In the genomic region with DNA sequence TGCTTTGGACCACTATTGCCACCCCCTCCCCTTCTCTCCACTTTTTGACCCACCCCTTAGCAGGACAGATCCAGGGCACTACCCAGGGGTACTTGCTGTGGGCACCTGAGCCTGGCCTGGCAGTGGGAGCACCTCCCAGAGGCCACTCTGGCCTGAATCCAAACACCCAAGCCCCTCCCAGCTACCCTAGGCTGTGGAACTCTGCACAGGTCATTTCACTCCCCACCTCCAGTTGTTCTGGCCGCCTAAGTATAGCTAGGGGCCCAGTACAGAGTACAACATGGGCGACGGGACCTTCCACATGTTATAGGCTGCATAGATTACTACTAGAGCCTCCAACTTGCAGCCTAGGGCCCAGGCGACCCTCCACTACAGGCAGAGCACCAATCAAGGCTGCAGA, we compare ENCODE assay signal across 9 mouse cellular contexts. TPM values are rescaled to one million over a fixed set of nuclear protein-coding genes. Genes with fewer than 3 reads are reported as not detected.
DNase-seq lines count a peak whose midpoint lies in the region; ATAC-seq and TF ChIP-seq lines count a peak whose summit lies in the region.
"Had no signal": no experiment of that assay in that cellular context is flagged by ENCODE, and none has a peak within 500 bp of the region (broad histone marks: within the 10 kb centered on the region; RNA-seq: fewer than 3 reads in every experiment).

No protein-coding gene starts in this region.

- WGBS in heart, embryonic 10.5 days = 70% methylated on average over 4 of the region's 4 CpGs
- 70% methylated on average over 4 of the region's 4 CpGs for WGBS in limb, embryonic 10.5 days
- WGBS in stomach, postnatal 0 days = 78% methylated on average over 4 of the region's 4 CpGs

- H3K4me3 ChIP-seq in heart, embryonic 10.5 days = no peak overlapping the region
- H3K4me3 ChIP-seq in limb, embryonic 10.5 days = no peak overlapping the region
- H3K4me3 ChIP-seq in stomach, postnatal 0 days (ENCODE audit: low read depth, low read length) = no peak overlapping the region

- peak; percentile 68 for DNase-seq in heart, embryonic 10.5 days (ENCODE audit: low spot score)
- no peak for DNase-seq in heart, adult 9 months (ENCODE audit: low spot score in 2 of 2)
- peak; percentile 2 to 3 for DNase-seq in spleen, adult 18-20 months
- DNase-seq in spleen, adult 12 weeks (ENCODE audit: low spot score) = no peak
- peak; percentile 28 for DNase-seq in limb, embryonic 10.5 days (ENCODE audit: low spot score)
- DNase-seq in stomach, postnatal 0 days (ENCODE audit: low spot score) = peak; percentile 14
- DNase-seq in ovary, postnatal 14 days (ENCODE audit: low spot score) = no peak
- DNase-seq: right cerebral cortex, postnatal 25 days had no signal

- no peaks in the 10 kb centered on the region for H3K9me3 ChIP-seq in heart, embryonic 10.5 days
- H3K9me3 ChIP-seq in limb, embryonic 10.5 days (replicated peaks) = no peaks in the 10 kb centered on the region
- H3K9me3 ChIP-seq in stomach, postnatal 0 days (ENCODE audit: control insufficient read depth, low read length) = no peaks in the 10 kb centered on the region
- H3K9me3 ChIP-seq: forebrain, embryonic 15.5 days had no signal

- no peak for TF ChIP-seq CTCF in stomach, postnatal 0 days (IDR thresholded peaks at IDR 0.05; ENCODE audit: low read depth)

- TF ChIP-seq EP300 in stomach, postnatal 0 days (optimal IDR thresholded peaks at IDR 0.05) = no peak

- no peak overlapping the region; the same call in 1 of the 2 replicates for H3K27ac ChIP-seq in heart, embryonic 10.5 days
- no peak overlapping the region for H3K27ac ChIP-seq in limb, embryonic 10.5 days
- H3K27ac ChIP-seq in stomach, postnatal 0 days (replicated peaks) = no peak overlapping the region

- H3K4me1 ChIP-seq in heart, embryonic 10.5 days = peaks cover 75% of the 10 kb centered on the region
- peaks cover 59% of the 10 kb centered on the region for H3K4me1 ChIP-seq in limb, embryonic 10.5 days
- H3K4me1 ChIP-seq in stomach, postnatal 0 days (replicated peaks; ENCODE audit: control insufficient read depth, insufficient read depth) = peaks cover 20% of the 10 kb centered on the region

- H3K4me2 ChIP-seq in stomach, postnatal 0 days (replicated peaks; ENCODE audit: low read depth) = no peak overlapping the region

- no peak for ATAC-seq in stomach, postnatal 0 days (ENCODE audit: low FRiP score, low TSS enrichment)

- H3K27me3 ChIP-seq in heart, embryonic 10.5 days (ENCODE audit: insufficient read depth, poor library complexity, severe bottlenecking) = peaks cover 8% of the 10 kb centered on the region; the same call in 1 of the 2 replicates
- H3K27me3 ChIP-seq in limb, embryonic 10.5 days (ENCODE audit: low read depth, poor library complexity, severe bottlenecking) = peaks cover 33% of the 10 kb centered on the region
- no peaks in the 10 kb centered on the region for H3K27me3 ChIP-seq in stomach, postnatal 0 days (ENCODE audit: control insufficient read depth, insufficient read depth, low read length)
- H3K27me3 ChIP-seq: forebrain, embryonic 15.5 days had no signal

- no peak overlapping the region for H3K9ac ChIP-seq in stomach, postnatal 0 days (ENCODE audit: low read length)

- H3K36me3 ChIP-seq in heart, embryonic 10.5 days = peaks cover 13% of the 10 kb centered on the region
- H3K36me3 ChIP-seq in limb, embryonic 10.5 days = 0 out of 2 replicates have a peak, but pooled peaks cover 4% of the 10 kb centered on the region
- H3K36me3 ChIP-seq in stomach, postnatal 0 days (ENCODE audit: control insufficient read depth, insufficient read depth, low read length) = no peaks in the 10 kb centered on the region
- H3K36me3 ChIP-seq: forebrain, embryonic 15.5 days had no signal

RNA-seq across cellular contexts. Expression of a gene that starts 1.0 kb away (rescaled TPM):
- 3.5 and 5.7 TPM in 2 replicates for polyA plus RNA-seq in heart, embryonic 10.5 days (2016; fragmentation: Nextera tagmentation; extraction: Ambion mirVana)
- polyA plus RNA-seq in limb, embryonic 10.5 days (2016; fragmentation: Nextera tagmentation; extraction: Ambion mirVana) = 3.0 and 3.6 TPM in 2 replicates
- 5.7 and 6.8 TPM in 2 replicates for polyA plus RNA-seq in stomach, postnatal 0 days (2015; fragmentation: Nextera tagmentation; extraction: Ambion mirVana)

Comparison
In these comparisons a context has a peak if more than half of its experiments do, and no peak if none do; other contexts are left out.
1. DNase-seq: peak in heart, embryonic 10.5 days (single experiment), spleen, adult 18-20 months (2 of 2), limb, embryonic 10.5 days (single experiment) and stomach, postnatal 0 days (single experiment); none in heart, adult 9 months (0 of 2), spleen, adult 12 weeks (single experiment) and ovary, postnatal 14 days (single experiment).